Mouse (Mus musculus): Measurements from ENCODE around the gene E330034G19Rik.

The E330034G19Rik gene

DNA sequence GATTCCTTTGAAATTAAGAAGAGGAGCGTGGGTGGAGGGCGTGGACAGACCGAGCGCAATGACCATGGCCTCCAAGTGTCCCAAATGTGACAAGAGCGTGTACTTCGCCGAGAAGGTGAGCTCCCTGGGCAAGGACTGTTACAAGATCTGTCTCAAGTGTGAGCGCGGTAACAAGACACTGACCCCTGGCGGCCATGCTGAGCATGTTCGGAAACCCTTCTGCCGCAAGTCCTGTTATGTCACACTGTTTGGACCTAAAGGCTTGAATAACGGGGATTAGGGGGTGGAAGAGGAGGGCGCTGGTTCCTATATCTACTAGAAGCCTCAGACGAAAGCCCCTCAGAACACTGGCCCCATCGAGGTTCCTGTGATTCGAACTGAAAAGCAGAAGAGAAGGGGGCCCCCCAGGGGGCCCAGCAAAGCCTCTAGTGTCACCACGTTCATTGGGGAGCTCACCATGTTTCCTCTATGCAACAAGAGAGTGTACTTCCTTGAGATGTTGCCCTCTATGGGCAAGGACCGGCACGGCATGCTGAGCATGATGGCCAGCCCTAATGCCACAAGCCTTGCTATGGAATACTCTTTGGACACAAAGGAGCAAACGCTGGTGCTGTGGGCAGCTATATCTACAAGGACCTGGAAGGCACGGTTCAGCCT, 65.4 kb downstream of the E330034G19Rik start:
- DNase-seq = peak; percentile 26

Measured in B cell, adult 2 months (primary cell).